Mouse (Mus musculus) adrenal gland, adult 10 weeks (tissue): Measurements from ENCODE around the gene Agmo. TPM values are rescaled to one million over a fixed set of nuclear protein-coding genes. Genes with fewer than 3 reads are reported as not detected.

Experiments
- polyA plus RNA-seq: library from polyadenylated mRNA; stranded (reverse); fragments of 350-450 nt; fragmentation: Illumina TruSeq; extraction: RNeasy Lipid Tissue Mini Kit (QIAGEN cat#74804); gene quantifications from one replicate; pipeline ENCODE4 v1.2.3, GENCODE M21; 2014; ENCODE audit warnings: low read depth, low replicate concordance

Gene Agmo
- polyA plus RNA-seq = 39.4 TPM

GRCm38 (mm10) chr12:37241566-37242021, at the start of gene Agmo:
Gene Agmo, plus strand, starts transcription at chr12:37241641.

Other genes with a start within 250 kb of the Agmo start
- 5.4 TPM for gene Meox2, start 133.1 kb upstream of the Agmo start, polyA plus RNA-seq